Mouse (Mus musculus) kidney, adult 2 months (tissue): ENCODE measurements around the gene Cped1. TPM values are rescaled to one million over a fixed set of nuclear protein-coding genes. Genes with fewer than 3 reads are reported as not detected.

Experiments
- DNase-seq: peaks from one replicate; pipeline ENCODE4 v3.0.0; 2021
- H3K27ac ChIP-seq: fragments of 200-500 bp; 2 replicates; pipeline ENCODE4 v1.5.1; 2012; ENCODE audit warnings: low read depth, low read length, control low read depth, inconsistent platforms; ENCODE audit not compliant: insufficient read depth
- H3K27me3 ChIP-seq: fragments of 200-500 bp; replicated peaks from 2 replicates; pipeline ENCODE4 v1.6.1; 2012; ENCODE audit warnings: mild to moderate bottlenecking, moderate library complexity, low read length, inconsistent platforms; ENCODE audit not compliant: control insufficient read depth, insufficient read depth
- H3K36me3 ChIP-seq: fragments of 200-500 bp; 2 replicates; pipeline ENCODE4 v1.6.1; 2012; ENCODE audit warnings: mild to moderate bottlenecking, moderate library complexity, low read length, inconsistent platforms; ENCODE audit not compliant: control insufficient read depth, insufficient read depth
- H3K4me1 ChIP-seq: fragments of 200-500 bp; 2 replicates; pipeline ENCODE4 v1.6.1; 2011; ENCODE audit warnings: low read length; ENCODE audit not compliant: control insufficient read depth, insufficient read depth
- H3K4me3 ChIP-seq: fragments of 200-500 bp; 2 replicates; pipeline ENCODE4 v1.5.1; 2011; ENCODE audit warnings: mild to moderate bottlenecking, low read depth, low read length, control low read depth; ENCODE audit not compliant: insufficient read depth
- CTCF ChIP-seq: fragments of 200-500 bp; conservative IDR thresholded peaks from 2 replicates; pipeline ENCODE4 v1.5.1; 2011; ENCODE audit warnings: low read depth, mild to moderate bottlenecking, control low read depth, low read length, moderate library complexity, mixed read lengths; ENCODE audit not compliant: insufficient read depth, insufficient read length
- POLR2A ChIP-seq: fragments of 200-500 bp; IDR thresholded peaks from one replicate; pipeline ENCODE4 v1.6.1; 2011; ENCODE audit warnings: low read depth, low read length, control low read depth
- WGBS: fragments of 180-500 bp; shearing (Covaris S2); methylation state at CpG from one replicate; pipeline ENCODE4 v1.1.7; 2018; 5-methylcytosine and 5-hydroxymethylcytosine counted together
- polyA plus RNA-seq: library from polyadenylated mRNA; depleted of rRNA; stranded (reverse); fragments of >200 nt; gene quantifications from 2 replicates; pipeline ENCODE4 v1.2.3, GENCODE M21; 2012

The Cped1 gene
- polyA plus RNA-seq, 1 experiment: 6.2 TPM

DNA sequence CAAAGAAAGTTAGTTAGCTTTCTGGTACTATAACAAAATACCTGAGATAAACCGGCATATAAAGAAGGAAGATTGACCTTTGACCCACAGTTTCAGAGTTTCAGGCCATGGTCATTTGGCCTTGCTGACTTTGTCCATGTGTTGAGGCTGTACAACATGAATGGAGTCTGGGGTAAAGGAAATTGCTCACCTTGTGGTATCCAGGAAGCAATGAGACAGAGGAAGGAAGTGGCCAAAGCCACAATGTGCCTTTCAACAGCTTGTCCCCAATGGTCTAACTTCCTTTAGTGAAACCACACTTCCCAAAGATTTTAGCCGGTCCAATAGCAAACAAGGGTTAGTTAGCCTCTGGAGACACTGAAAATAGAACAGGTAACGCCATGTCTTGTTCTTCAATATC, 65.8 kb downstream of the Cped1 start:
- no peak overlapping the region for H3K27ac ChIP-seq
- TF ChIP-seq POLR2A: no peak
- no peak for TF ChIP-seq CTCF
- H3K27me3 ChIP-seq: no peaks in the 10 kb centered on the region
- WGBS: 74% methylated on average over 3 of the region's 3 CpGs
- no peaks in the 10 kb centered on the region for H3K4me1 ChIP-seq
- peak; percentile 24 for DNase-seq
- no peak overlapping the region for H3K4me3 ChIP-seq
- no peaks in the 10 kb centered on the region for H3K36me3 ChIP-seq

- Histone ChIP-seq H3K27me3 (no peaks in the 10 kb centered on the region), H3K4me3 (no peak overlapping the region), H3K4me1 (no peaks in the 10 kb centered on the region), H3K36me3 (no peaks in the 10 kb centered on the region), H3K27ac (no peak overlapping the region)
- no peak for DNase-seq
- 99% methylated on average over 3 of the region's 3 CpGs for WGBS
- TF ChIP-seq CTCF (no peak), POLR2A (no peak)
These were observed 67.3 kb downstream of the Cped1 start for GRCm38 (mm10) chr6:22053014-22053413.

- DNase-seq: peak; percentile 74
- peaks cover 2% of the 10 kb centered on the region; the same call in 1 of the 2 replicates for H3K4me1 ChIP-seq
- no peak for TF ChIP-seq POLR2A
- TF ChIP-seq CTCF: no peak
- H3K36me3 ChIP-seq: no peaks in the 10 kb centered on the region
- 47% methylated on average over 4 of the region's 4 CpGs for whole genome bisulfite sequencing
- H3K27me3 ChIP-seq: no peaks in the 10 kb centered on the region
- H3K4me3 ChIP-seq: no peak overlapping the region
- no peak overlapping the region for H3K27ac ChIP-seq
These were observed 78.6 kb downstream of the Cped1 start for GRCm38 (mm10) chr6:22064341-22064740.

- no peaks in the 10 kb centered on the region for H3K4me1 ChIP-seq
- H3K36me3 ChIP-seq: no peaks in the 10 kb centered on the region
- no peak for DNase-seq
- TF ChIP-seq POLR2A (no peak), CTCF (no peak)
- no peaks in the 10 kb centered on the region for H3K27me3 ChIP-seq
- H3K27ac ChIP-seq: no peak overlapping the region
- no peak overlapping the region for H3K4me3 ChIP-seq
- WGBS: 75% methylated on average over 15 of the region's 15 CpGs
These were observed 85.0 kb downstream of the Cped1 start for GRCm38 (mm10) chr6:22070603-22071322.

DNA sequence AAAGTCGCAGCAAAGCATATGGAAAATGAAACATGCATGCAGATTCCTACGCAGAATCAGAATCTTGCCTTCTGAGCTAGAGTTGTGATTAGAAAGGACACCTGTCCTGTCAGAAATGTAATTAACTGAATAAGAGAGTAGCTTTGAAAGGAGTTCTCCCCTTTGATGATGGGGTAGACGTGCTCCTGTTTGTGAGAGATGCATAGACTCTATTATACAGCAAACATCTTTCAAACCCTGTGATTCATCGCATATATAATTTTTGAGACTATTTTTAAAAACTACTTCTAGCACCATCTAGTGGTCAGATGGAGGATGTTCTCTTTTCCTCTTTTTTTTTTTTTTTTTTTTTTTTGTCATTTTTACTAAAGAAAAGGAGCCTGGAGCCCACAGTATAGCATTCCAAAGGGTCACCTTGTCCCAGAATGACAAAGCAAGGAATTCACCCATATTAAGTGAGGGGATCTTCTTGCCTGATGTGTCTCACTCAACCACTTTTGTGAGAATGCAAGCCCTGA, 85.7 kb downstream of the Cped1 start:
- peak; percentile 4 for DNase-seq
- WGBS: 42% methylated on average over 4 of the region's 4 CpGs
- Histone ChIP-seq H3K4me3 (no peak overlapping the region), H3K4me1 (no peaks in the 10 kb centered on the region), H3K36me3 (no peaks in the 10 kb centered on the region), H3K27ac (no peak overlapping the region), H3K27me3 (no peaks in the 10 kb centered on the region)
- no peak for TF ChIP-seq CTCF
- no peak for TF ChIP-seq POLR2A

DNA sequence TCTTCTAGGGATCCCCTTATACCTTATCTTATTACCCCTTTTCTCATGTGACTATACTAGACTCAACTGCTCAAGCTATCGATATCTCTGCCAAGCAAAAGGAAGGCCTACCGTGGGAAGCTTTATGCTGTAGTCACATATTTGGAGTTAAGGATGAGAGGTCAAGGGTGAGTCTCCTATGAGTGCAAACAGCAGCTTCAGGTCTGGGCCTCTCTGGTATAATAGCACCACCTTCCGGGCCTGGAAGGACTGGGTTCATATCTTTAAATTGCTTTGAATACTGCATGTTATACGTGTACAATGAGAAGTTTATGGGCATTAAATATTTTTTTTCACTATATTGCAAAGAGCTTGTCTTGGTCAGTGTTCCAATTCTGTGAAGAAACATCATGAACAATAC, 87.0 kb downstream of the Cped1 start:
- Histone ChIP-seq H3K27me3 (no peaks in the 10 kb centered on the region), H3K4me3 (no peak overlapping the region), H3K27ac (no peak overlapping the region), H3K36me3 (no peaks in the 10 kb centered on the region), H3K4me1 (no peaks in the 10 kb centered on the region)
- 85% methylated on average over 4 of the region's 4 CpGs for WGBS
- DNase-seq: no peak
- TF ChIP-seq POLR2A: no peak
- TF ChIP-seq CTCF: no peak

DNA sequence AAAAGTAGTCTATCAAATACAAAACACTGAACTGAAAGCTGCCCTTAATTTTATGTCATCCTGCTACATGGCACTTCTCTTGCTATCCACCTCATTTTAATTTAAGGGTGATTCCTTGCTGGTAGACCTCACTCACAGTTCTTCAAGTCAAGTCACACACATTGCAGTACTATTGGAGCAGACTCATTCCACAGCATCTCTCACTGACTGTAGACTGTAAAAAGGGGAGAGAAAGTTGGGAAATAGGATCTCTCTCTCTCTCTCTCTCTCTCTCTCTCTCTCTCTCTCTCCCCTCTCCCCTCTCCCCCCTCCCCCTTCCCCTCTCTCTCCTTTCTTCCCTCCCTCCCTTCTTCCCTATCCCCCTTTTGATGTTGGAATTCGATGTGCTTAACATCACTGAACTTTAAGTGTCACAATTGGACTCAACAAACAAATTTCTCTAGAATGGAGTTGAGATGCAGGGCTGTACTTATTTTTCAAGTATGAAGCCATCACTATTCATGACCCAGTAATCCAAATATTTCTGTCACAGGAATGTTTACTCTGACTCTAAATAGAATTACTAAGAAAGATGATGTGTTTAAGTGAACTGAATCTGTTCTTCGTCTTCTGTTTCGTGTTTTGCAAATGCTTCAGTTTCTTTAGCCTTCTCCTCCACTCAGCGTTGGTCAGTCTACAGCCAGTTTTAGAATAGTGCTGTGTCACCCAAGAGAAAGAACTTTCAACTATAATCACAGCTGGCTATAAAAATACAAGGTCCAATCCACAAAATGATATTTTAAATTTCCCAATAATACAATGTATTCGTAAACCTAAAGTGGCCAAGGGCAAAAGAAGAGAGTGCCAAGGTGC, 88.7 kb downstream of the Cped1 start:
- WGBS: 73% methylated on average over 5 of the region's 5 CpGs
- H3K27ac ChIP-seq: no peak overlapping the region
- H3K4me1 ChIP-seq: no peaks in the 10 kb centered on the region
- no peak overlapping the region for H3K4me3 ChIP-seq
- DNase-seq: no peak
- H3K27me3 ChIP-seq: no peaks in the 10 kb centered on the region
- no peak for TF ChIP-seq CTCF
- TF ChIP-seq POLR2A: no peak
- no peaks in the 10 kb centered on the region for H3K36me3 ChIP-seq
